Mouse (Mus musculus) Muller cell, postnatal 12 days (primary cell): ENCODE data around the gene Podn.

Experiments used
- DNase-seq: peaks from one replicate; pipeline ENCODE4 v3.0.0-alpha.2; 2015; ENCODE audit errors: inconsistent ontology term

The Podn gene

GRCm38 (mm10) chr4:107967966-107968682 is 128.1 kb downstream of the Podn start, which contains the start of gene Slc1a7:
Gene Slc1a7 (plus strand): TSS chr4:107968332.
- peak; percentile 27 for DNase-seq

GRCm38 (mm10) chr4:107966416-107967109 is 129.7 kb downstream of the Podn start:
- DNase-seq = no peak
